Mouse (Mus musculus): ENCODE data around the gene Tnk2. TPM values are rescaled to one million over a fixed set of nuclear protein-coding genes. Genes with fewer than 3 reads are reported as not detected.

The Tnk2 gene
- polyA plus RNA-seq (2012; rRNA removed): 38.2 and 53.6 TPM in 2 replicates

DNA sequence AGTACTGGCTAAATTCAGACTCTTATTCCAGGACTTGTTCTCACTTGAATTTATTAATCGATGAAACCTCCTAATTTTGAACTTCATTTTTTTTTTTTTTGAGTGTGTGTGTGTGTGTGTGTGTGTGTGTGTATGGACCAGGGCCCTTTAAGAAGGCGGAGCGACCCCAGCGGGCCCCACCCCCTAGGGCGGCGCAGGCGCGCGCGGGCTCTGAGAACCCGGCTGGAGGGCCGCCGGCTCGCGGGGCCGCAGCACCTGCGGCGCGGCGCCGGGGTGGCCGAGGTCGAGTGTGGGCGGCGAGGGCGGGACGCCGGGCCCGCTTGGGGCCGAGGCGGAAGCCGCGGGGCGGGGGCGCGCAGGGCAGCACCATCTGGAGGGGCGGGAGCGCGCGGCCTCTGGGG lies at the start of gene Tnk2:
TSS of gene Tnk2 (plus strand) at position 214 of the 401 bp plus-strand sequence.
- WGBS: 2% methylated on average over 37 of the region's 40 CpGs
- no peak for DNase-seq (ENCODE audit: low read depth, low spot score)

DNA sequence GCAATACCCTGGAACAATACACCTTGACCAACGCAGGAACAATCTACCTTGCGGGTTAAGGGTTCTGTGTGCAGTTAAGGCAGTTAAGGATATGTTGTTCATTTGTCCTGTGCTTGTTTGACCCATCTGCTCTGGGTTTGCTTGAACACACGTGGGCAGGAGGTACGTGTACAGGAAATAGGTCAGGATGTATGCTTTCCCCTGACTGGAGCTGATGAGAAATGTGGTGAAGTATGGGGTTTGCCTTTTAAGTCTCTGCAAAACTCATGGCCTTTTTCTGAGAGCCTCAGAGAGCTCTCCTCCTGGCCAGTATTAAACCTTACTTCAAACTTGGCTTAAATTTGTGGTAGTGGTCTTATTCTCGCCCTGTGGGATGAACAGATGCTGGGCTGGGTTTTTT lies 49.8 kb upstream of the Tnk2 start:
- DNase-seq (ENCODE audit: low read depth, low spot score): no peak
- 71% methylated on average over 5 of the region's 5 CpGs for WGBS

DNA sequence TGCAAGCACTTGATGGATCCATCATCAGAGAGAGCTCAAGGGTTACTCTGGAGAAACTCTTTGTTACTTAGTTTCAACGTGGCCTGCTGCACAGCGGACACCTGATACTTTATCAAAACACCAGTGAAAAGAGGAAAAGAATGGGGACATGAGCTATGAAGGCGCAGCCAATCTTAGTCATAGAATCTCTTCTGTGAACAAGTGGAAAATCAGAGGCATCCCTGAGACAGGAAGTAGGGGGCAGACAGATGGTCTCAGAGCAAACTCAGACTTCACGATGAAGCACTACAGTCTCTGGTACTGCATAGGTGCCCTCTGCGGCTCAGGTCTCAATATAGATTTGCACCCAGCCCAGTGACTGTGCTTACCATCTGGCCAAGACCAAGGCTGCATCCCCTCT lies 49.0 kb upstream of the Tnk2 start:
- DNase-seq (ENCODE audit: low read depth, low spot score): no peak
- 86% methylated on average over 5 of the region's 5 CpGs for WGBS

DNA sequence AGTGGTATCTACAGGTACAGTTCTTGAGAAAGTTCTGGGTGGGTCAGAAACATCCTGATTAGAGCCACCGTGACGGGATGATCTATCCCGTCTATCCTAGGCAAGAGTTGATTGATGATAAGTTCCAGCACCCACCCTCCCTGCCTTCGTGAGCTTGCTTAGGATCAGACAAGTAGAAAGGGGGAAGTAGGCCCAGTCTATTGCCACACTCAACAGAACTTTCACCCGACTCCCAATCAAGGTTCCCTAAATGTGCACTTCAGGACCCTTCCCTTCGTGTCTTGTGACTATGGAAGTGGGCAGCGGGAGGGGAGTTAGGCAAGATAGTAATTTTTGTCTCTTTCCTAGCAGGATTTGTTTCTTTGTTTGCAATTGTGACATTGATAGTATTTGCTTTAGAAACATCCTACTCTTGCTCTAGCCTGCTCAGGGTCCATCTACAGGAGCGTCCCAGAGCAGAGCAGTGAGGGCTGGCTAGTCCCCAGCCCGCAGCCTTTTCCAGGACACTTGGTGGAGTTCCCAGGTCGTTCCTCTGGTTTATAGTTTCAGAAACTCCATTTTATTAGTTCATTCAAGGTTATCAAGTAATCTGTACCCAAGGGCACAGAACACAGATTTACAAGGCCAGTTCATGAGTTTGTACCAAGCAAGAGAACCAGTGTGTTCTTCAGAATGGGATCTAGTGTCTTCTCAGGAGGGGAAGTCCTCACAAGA lies 48.4 kb upstream of the Tnk2 start:
- WGBS: 81% methylated on average over 10 of the region's 10 CpGs
- no peak for DNase-seq (ENCODE audit: low read depth, low spot score)

DNA sequence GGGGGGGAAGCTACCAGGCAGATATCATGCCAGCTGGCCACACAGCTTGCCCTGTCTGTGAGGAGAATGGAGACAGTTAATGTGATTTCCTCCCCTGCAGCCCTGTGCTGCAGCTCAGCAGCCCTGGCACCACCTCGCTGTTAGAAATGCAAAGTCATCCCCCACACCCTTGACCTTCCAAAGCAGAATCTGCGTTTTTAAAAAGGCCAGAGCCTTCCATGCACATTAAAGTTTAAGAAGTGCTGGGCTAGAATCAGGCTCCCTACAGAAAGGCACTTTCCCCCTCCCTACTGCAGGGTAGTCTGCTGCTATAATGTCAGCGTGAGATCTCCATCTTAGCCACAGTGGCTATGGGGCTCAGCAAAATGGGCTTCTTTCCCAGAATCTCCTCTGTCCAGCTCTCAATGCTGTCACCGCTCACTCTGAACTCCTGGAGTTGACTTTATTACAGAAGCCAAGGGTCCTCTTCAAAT lies 45.7 kb upstream of the Tnk2 start:
- 36% methylated on average over 4 of the region's 4 CpGs for WGBS
- DNase-seq (ENCODE audit: low read depth, low spot score): no peak

DNA sequence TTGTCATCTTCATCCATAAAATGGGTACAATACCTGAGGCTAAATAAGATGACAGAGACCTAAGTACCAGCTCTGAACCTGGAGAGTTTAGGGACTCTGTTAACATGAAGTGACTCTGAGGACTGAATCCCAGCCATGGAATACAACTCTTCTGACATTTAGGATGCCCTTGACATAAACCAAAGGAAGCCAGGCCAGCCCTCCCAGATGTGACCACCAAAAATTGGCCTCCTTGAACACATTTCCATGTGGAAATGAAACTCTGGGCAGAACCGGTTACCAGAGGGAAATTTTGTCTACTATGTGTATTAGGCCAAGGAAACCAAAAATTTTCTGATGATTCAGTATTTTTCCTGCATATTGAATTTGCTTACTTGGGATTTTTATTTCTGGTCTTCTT lies 44.5 kb upstream of the Tnk2 start:
- 85% methylated on average over 1 of the region's 1 CpGs for WGBS
- DNase-seq (ENCODE audit: low read depth, low spot score): no peak

DNA sequence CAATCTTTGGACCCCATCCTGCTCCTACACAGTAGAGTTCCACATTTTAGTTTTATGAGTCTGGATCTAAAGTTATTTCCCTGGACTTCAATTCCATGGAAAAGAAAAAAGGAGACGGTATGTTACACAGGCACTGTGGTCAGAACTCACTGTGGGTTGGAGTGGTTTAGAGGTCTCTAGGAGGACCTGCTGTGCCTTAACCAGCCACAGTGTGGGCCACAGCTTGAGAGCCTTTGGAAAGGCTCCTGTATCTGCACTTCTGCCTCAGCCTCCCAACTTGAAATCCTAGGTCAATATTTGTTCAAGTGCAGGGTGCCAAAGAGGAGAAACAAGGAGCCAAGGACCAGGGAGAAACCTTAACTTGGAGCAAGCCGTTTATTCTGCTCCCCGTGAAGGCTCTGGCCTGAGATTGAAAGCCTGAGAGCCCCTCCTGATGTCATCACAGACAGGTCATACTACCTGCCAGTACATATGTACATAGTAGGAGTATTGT lies 41.4 kb upstream of the Tnk2 start:
- 46% methylated on average over 3 of the region's 3 CpGs for WGBS
- no peak for DNase-seq (ENCODE audit: low read depth, low spot score)

DNA sequence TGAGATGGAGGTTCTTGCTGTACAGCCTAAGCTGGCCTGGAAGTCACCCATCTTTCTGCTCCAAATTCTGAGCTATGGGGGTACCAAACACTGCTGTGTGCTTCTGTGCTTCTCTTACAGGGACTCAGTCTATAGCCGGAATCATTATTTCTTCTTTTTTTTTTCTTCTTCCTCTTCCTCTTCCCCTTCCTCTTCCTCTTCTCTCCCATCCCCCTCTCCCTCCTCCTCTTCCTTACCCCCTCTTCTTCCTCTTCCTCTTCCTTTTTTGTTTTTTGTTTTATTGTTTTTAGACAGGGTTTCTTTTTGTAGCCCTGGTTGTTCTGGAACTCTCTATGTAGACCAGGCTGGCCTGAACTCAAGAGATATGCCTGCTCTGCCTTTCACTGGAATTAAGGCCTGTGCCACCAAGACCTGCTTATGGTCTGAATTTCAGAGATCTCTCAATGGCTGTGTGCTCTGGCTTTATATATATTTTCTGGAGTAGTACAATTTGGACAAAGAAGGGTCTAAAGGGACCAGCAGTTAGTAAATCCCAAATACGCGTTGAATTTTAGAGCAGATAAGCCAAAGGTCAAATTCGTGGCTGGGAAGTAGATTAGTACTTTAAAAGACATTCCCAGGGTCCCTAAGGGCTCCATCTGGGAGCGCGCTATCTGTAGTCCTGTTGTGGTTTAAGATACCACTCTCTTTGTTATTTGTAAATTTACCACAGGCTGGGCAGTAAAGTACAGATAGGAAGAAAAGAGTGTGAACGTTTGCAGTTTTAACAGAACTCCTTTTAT lies 35.9 kb upstream of the Tnk2 start:
- WGBS: 24% methylated on average over 7 of the region's 7 CpGs
- no peak for DNase-seq (ENCODE audit: low read depth, low spot score)

DNA sequence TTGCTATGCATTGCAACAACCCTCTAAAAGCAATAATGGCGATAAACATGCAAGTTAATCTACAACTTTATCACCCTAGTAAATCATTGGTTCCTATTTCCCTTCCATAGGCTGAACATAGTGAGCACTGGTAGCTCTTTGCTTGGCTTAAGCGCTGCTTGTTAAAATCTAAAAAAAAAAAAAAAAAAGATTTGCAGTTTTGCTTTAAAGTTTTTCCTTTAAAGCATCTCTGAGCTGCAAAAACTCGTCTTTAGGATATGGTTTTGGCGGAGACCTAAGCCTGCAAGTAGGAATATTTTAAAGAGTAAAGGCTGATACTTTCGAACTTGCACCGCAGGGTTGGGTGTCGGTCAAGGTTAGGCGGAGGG lies 35.3 kb upstream of the Tnk2 start:
- DNase-seq (ENCODE audit: low read depth, low spot score): peak; percentile 71
- WGBS: 3% methylated on average over 8 of the region's 8 CpGs

DNA sequence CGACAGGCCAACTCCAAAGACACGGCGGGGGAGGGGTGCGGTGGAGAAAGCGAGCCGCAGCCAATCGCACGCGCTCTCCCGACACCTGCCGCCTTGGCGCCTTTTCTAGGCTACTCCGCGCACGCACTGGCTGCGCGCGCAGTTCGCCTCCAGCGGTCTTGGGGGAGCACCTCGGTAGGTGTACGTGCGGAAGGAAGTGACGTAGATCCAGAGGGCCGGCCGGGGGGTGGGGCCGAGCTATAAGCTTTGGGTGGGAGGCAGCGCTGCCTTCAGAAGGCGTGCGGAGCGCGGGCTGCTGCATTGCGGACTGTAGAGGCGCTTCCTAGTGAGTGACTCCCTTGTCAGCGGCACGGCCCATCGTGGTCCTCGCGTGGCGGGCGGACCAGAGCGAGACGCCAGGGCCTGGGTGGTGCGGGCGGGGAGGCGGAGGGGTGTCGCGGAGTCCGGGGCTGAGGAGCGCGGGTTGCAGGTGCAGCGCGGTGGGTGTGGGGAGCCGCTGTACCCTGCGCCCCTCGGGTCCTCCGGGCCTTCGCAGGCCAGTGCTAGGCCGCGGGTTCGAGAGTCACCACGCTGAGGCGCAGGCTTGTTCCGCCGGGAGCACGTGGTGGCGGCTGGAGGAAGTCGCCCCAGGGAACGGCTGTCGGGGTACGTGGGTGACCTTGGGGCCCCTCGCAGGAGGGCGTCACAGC lies 34.8 kb upstream of the Tnk2 start, which contains the start of gene Tfrc:
TSS of gene Tfrc (plus strand) at position 209 of the 689 bp plus-strand sequence.
- peak; percentile 95 for DNase-seq (ENCODE audit: low read depth, low spot score)
- under 1% methylated on average over 73 of the region's 73 CpGs for whole genome bisulfite sequencing

DNA sequence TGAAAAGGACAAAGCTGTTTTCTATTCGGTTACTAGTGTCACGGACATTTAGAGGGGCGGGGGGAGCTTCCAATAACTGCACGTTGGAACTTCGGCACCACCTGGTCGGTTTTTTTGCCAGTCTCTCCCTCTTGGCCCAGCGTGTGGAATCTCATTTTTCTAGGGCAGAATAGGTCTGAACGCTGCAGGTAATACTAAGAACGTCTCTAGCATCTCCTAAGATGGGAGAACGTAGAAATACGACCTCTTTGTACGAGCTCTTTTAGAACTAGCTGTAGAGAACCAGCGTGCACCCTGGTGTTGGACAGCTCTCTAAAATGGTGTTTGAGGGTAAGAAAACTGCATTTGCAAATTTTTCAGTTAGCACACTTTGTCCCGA lies 34.3 kb upstream of the Tnk2 start:
- under 1% methylated on average over 14 of the region's 14 CpGs for WGBS
- no peak for DNase-seq (ENCODE audit: low read depth, low spot score)

DNA sequence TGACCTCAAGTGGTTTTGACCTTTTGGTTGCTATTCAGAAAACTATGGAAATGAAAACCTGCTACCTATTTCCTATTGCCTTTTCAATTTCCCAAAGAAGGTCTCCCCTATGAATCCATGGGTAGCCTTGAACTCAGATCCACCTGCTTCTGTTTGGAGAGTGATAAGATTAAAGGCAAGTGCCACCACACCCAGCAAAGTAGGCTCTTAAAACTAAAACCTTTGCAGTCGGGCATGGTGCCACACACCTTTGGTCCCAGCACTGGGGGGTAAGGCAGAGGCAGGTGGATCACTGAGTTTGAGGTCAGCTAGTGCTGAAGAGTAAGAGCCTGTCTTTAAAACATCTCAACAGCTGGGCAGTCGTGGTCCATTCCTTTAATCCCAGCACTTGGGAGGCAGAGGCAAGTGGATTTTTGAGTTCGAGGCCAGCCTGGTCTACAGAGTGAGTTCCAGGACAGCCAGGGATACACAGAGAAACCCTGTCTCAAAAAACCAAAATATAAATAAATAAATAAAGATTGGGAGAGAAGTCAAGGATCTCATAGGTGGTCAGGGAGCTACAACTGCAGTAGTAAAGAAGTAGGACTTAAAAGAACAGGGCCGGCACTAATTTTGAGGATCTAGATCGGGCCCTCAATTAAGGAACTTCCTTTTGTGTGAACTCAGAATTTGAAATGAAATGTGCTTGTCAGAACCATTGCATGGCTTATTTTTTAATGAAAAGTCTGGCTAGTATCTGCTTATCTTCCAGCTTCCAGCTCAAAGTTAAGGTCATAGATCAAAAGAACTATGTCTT lies 33.0 kb upstream of the Tnk2 start:
- peak; percentile 64 for DNase-seq (ENCODE audit: low read depth, low spot score)
- 26% methylated on average over 5 of the region's 5 CpGs for WGBS

DNA sequence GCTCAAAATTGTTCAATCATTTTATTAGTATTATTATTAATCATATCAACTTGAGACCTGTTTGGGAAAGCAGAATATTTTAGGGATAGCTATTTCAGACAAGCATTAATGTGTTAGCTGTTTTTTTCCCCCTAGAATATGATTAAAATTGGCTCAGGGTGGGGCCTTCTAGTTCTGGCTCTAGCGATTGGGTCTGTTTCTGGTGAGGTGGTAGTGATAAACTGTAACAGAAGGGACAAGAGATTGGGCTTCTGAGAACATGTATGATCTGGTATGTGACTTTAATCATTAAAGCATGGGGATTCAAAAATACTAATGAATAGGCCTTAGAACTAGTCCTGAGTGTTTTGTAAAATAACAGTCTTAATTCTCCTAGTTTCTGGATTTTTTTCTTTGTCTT lies 31.6 kb upstream of the Tnk2 start:
- 26% methylated on average over 1 of the region's 1 CpGs for WGBS
- DNase-seq (ENCODE audit: low read depth, low spot score): no peak

DNA sequence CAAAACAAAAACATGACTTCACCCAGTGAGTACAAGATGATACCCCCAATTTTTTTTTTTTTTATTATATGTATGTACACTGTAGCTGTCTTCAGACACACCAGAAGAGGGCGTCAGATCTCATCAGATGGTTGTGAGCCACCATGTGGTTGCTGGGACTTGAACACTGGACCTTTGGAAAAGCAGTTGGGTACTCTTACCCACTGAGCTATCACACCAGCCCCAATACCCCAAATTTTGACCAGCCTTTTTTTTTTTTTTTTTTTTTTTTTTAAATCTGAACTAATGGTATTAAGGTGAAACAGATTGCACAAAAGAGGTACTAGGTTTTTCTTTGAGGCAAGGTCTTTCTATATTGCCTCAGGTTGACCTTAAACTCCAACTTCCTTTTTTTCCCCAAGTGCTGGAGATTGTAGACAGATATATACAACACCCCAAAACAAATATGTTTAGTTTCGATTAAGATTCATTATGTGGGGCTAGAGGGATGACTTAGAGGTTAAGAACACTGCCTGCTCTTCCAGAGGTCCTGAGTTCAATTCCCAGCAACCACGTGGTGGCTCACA lies 30.3 kb upstream of the Tnk2 start:
- 38% methylated on average over 3 of the region's 3 CpGs for WGBS

DNA sequence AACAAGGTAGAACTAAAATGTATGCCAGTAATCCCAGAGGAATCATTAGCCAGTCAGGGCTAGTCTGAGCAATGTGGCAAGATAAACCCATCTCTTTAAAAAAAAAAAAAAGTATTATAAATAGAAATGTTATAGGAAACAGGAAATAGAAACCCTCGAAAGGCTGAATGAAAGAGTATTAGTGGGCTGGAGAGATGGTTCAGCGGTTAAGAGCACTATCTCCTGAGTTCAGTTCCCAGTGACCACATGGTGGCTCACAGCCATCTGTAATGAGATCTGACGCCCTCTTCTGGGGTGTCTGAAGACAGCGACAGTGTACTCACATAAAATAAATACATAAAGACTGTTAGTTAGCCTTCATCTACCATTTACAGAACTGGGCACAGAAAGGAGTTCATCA lies 29.6 kb upstream of the Tnk2 start:
- 22% methylated on average over 4 of the region's 4 CpGs for WGBS
- no peak for DNase-seq (ENCODE audit: low read depth, low spot score)

More for the DNA sequence above, 30.3 kb upstream of the Tnk2 start:
- no peak for DNase-seq (ENCODE audit: low read depth, low spot score)

DNA sequence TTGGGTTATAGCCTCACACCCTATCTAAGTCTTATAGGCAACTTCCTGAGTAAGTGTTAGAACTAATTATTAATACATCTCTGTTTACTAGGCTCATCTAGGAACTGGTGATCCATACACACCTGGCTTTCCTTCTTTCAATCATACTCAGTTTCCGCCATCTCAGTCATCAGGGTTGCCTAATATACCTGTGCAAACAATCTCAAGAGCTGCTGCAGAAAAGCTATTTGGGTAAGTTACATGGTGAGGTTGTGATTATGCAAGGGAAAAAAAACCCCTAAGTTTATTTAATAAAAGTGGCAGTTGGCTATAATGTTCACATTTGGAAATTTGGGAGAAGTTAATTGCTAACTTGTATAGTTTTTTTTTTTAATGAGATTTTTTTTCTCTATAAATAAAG lies 24.7 kb upstream of the Tnk2 start:
- WGBS: 88% methylated on average over 1 of the region's 1 CpGs
- DNase-seq (ENCODE audit: low read depth, low spot score): no peak

DNA sequence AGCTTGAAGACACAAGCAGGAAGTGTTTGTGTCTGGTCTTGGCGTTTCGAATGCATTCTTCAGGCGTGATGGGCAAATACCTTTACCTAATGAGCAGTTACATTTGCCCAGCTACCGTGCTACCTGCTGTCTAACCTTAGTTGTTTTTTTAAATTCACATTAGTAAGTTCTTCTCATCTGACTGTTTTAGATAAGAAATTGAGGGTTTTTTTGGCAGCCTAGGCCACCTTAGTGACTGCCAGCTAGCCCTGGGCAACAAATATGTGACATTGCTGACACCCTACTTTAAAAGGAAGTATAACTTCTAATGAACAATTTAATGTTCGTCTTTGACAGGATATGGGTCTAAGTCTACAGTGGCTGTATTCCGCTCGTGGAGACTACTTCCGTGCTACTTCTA lies 15.5 kb upstream of the Tnk2 start:
- DNase-seq (ENCODE audit: low read depth, low spot score): no peak
- WGBS: 81% methylated on average over 8 of the region's 8 CpGs

DNA sequence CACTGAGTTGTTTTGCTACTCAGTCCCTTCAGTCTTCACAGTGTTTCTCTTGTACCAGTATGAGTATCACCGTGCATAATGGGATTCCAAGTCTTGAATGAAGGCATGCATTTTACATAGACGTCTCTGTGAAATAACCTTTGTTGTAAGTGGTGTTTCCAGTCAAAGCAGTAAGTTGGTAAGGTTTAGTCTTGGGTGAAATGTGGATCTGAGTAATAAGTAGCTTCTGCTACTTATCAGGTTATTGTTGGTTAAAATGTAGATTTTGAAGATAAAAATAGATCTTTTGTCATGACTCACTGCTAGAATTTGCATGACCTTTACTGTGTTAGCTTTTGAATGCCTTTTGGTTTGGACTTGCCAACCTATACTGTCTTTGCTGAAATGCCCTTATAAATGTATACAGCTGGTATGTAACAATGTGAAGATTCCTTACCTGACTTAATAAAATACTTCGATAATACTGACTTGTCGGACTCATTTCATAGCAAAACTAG lies 11.3 kb upstream of the Tnk2 start:
- DNase-seq (ENCODE audit: low read depth, low spot score): no peak
- 85% methylated on average over 4 of the region's 4 CpGs for WGBS

DNA sequence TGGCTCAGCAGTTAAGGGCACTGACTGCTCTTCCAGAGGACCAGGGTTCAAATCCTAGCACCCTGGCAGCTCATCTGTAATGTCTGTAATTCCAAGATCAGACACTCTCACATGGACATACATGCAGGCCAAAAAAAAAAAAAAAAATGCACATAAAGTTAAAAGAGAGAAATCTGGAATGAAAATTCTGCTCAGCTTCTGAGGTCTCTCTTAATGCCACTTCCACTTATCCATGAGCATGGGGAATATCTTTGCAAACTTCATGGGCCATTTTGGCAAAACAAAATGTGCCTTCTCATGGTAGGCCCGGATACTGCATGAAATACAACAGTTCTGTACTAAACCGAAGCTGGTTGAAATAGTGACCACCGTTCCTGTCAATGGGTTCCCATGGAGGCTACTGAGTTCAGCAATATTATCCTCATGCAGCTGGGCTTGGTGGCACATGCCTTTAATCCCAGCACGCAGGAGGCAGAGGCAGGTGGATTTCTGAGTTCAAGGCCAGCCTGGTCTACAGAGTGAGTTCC lies 10.1 kb upstream of the Tnk2 start:
- 86% methylated on average over 4 of the region's 4 CpGs for WGBS
- DNase-seq (ENCODE audit: low read depth, low spot score): no peak
